Mouse (Mus musculus): ENCODE results near the gene Acrv1. TPM values are rescaled to one million over a fixed set of nuclear protein-coding genes. Genes with fewer than 3 reads are reported as not detected.

Gene Acrv1
- not detected for polyA plus RNA-seq (2017; shearing (Covaris generic))

GRCm38 (mm10) chr9:36692920-36693319, at the start of gene Acrv1:
TSS of gene Acrv1 (plus strand) at chr9:36693220.

GRCm38 (mm10) chr9:36643276-36643675, 49.7 kb upstream of the Acrv1 start, which contains the start of gene A630095E13Rik:
TSS of gene A630095E13Rik (minus strand) at chr9:36643376.

GRCm38 (mm10) chr9:36727034-36727755, 34.2 kb downstream of the Acrv1 start, which contains the start of gene Chek1:
TSS of gene Chek1 (minus strand) at chr9:36727065.

Other genes with a start within 250 kb of the Acrv1 start
- gene Gm9513, start 217.6 kb upstream of the Acrv1 start, polyA plus RNA-seq (2017; shearing (Covaris generic)): not detected
- 0.07 TPM for gene Gm5615, start 151.3 kb upstream of the Acrv1 start, polyA plus RNA-seq (2017; shearing (Covaris generic))
- gene Gm17689, start 110.6 kb upstream of the Acrv1 start, polyA plus RNA-seq (2017; shearing (Covaris generic)): not detected
- gene A630095E13Rik, start 49.8 kb upstream of the Acrv1 start, polyA plus RNA-seq (2017; shearing (Covaris generic)): not detected
- gene Chek1, start 33.8 kb downstream of the Acrv1 start, polyA plus RNA-seq (2017; shearing (Covaris generic)): 3.6 TPM
- 215 TPM for gene Stt3a, start 74.5 kb downstream of the Acrv1 start, polyA plus RNA-seq (2017; shearing (Covaris generic))
- 61.8 TPM for gene Ei24, start 104.2 kb downstream of the Acrv1 start, polyA plus RNA-seq (2017; shearing (Covaris generic))
- gene Fez1, start 128.6 kb downstream of the Acrv1 start, polyA plus RNA-seq (2017; shearing (Covaris generic)): not detected